Mouse (Mus musculus): Measurements from ENCODE around the gene Cdk5rap1. TPM values are rescaled to one million over a fixed set of nuclear protein-coding genes. Genes with fewer than 3 reads are reported as not detected.
A peak's percentile ranks its signal among the peaks of the same experiment; 100 is the strongest.

Gene Cdk5rap1
- total and polyA plus RNA-seq, 2 experiments from 2014 or later = 5.4 to 10.8 TPM

- 39% methylated on average over 5 of the region's 5 CpGs for WGBS
- no peak overlapping the region for H3K9ac ChIP-seq (replicated peaks; ENCODE audit: low read length, poor library complexity, severe bottlenecking)
- H3K27ac ChIP-seq (ENCODE audit: low read depth, low read length) = 0 out of 2 replicates have a peak overlapping the region, but pooled peaks have one; percentile 12
- peak overlapping the region; percentile 69 for H3K4me2 ChIP-seq (ENCODE audit: low read depth, low read length, poor library complexity, severe bottlenecking)
- no peak for ATAC-seq (ENCODE audit: low FRiP score)
- no peak for TF ChIP-seq CTCF (IDR thresholded peaks at IDR 0.05)
- no peaks in the 10 kb centered on the region for H3K36me3 ChIP-seq (ENCODE audit: insufficient read depth, low read length)
- no peaks in the 10 kb centered on the region for H3K9me3 ChIP-seq (ENCODE audit: low read length)
- H3K4me3 ChIP-seq (ENCODE audit: low read depth, low read length) = no peak overlapping the region
- H3K27me3 ChIP-seq (ENCODE audit: insufficient read depth, low read length) = no peaks in the 10 kb centered on the region; the same call in 1 of the 2 replicates
- peaks cover 12% of the 10 kb centered on the region; the same call in 1 of the 2 replicates for H3K4me1 ChIP-seq (ENCODE audit: insufficient read depth, low read length)
- DNase-seq (ENCODE audit: low spot score) = peak; percentile 51
These were observed 32.7 kb upstream of the Cdk5rap1 start for GRCm38 (mm10) chr2:154405447-154405994.

- no peak overlapping the region for H3K4me2 ChIP-seq (ENCODE audit: low read depth, low read length, poor library complexity, severe bottlenecking)
- ATAC-seq (ENCODE audit: low FRiP score) (0 out of 2 replicates have a peak, but pooled peaks have one; percentile 21), DNase-seq (ENCODE audit: low spot score) (peak; percentile 69)
- no peak overlapping the region for H3K9ac ChIP-seq (replicated peaks; ENCODE audit: low read length, poor library complexity, severe bottlenecking)
- H3K27ac ChIP-seq (ENCODE audit: low read depth, low read length) = no peak overlapping the region
- 18% methylated on average over 7 of the region's 7 CpGs for WGBS
- H3K4me3 ChIP-seq (ENCODE audit: low read depth, low read length) = no peak overlapping the region
- peaks cover 12% of the 10 kb centered on the region; the same call in 1 of the 2 replicates for H3K4me1 ChIP-seq (ENCODE audit: insufficient read depth, low read length)
- H3K9me3 ChIP-seq (ENCODE audit: low read length) = no peaks in the 10 kb centered on the region
- TF ChIP-seq CTCF (IDR thresholded peaks at IDR 0.05) = no peak; the same call in 1 of the 2 replicates
- peaks cover 13% of the 10 kb centered on the region; the same call in 1 of the 2 replicates for H3K36me3 ChIP-seq (ENCODE audit: insufficient read depth, low read length)
- no peaks in the 10 kb centered on the region for H3K27me3 ChIP-seq (ENCODE audit: insufficient read depth, low read length)
These were observed 30.0 kb upstream of the Cdk5rap1 start for GRCm38 (mm10) chr2:154402811-154403210.

- H3K27ac ChIP-seq (ENCODE audit: low read depth, low read length) = no peak overlapping the region
- no peak for TF ChIP-seq CTCF (IDR thresholded peaks at IDR 0.05)
- no peaks in the 10 kb centered on the region for H3K9me3 ChIP-seq (ENCODE audit: low read length)
- no peak overlapping the region for H3K9ac ChIP-seq (replicated peaks; ENCODE audit: low read length, poor library complexity, severe bottlenecking)
- H3K4me3 ChIP-seq (ENCODE audit: low read depth, low read length) = no peak overlapping the region
- H3K4me1 ChIP-seq (ENCODE audit: insufficient read depth, low read length) = peaks cover 9% of the 10 kb centered on the region; the same call in 1 of the 2 replicates
- no peak for DNase-seq (ENCODE audit: low spot score)
- H3K36me3 ChIP-seq (ENCODE audit: insufficient read depth, low read length) = peaks cover 13% of the 10 kb centered on the region; the same call in 1 of the 2 replicates
- no peak overlapping the region for H3K4me2 ChIP-seq (ENCODE audit: low read depth, low read length, poor library complexity, severe bottlenecking)
- 69% methylated on average over 1 of the region's 1 CpGs for WGBS
- ATAC-seq (ENCODE audit: low FRiP score) = no peak
- no peaks in the 10 kb centered on the region for H3K27me3 ChIP-seq (ENCODE audit: insufficient read depth, low read length)
These were observed 29.2 kb upstream of the Cdk5rap1 start for GRCm38 (mm10) chr2:154401976-154402375.

- no peak overlapping the region; the same call in 1 of the 2 replicates for H3K27ac ChIP-seq (ENCODE audit: low read depth, low read length)
- DNase-seq (ENCODE audit: low spot score) = peak; percentile 72
- no peak overlapping the region for H3K4me2 ChIP-seq (ENCODE audit: low read depth, low read length, poor library complexity, severe bottlenecking)
- no peaks in the 10 kb centered on the region for H3K9me3 ChIP-seq (ENCODE audit: low read length)
- H3K9ac ChIP-seq (replicated peaks; ENCODE audit: low read length, poor library complexity, severe bottlenecking) = no peak overlapping the region
- H3K27me3 ChIP-seq (ENCODE audit: insufficient read depth, low read length) = no peaks in the 10 kb centered on the region
- peak; percentile 54; the same call in 1 of the 2 replicates for ATAC-seq (ENCODE audit: low FRiP score)
- no peaks in the 10 kb centered on the region for H3K4me1 ChIP-seq (ENCODE audit: insufficient read depth, low read length)
- H3K4me3 ChIP-seq (ENCODE audit: low read depth, low read length) = no peak overlapping the region
- TF ChIP-seq CTCF (IDR thresholded peaks at IDR 0.05) = no peak
- peaks cover 13% of the 10 kb centered on the region; the same call in 1 of the 2 replicates for H3K36me3 ChIP-seq (ENCODE audit: insufficient read depth, low read length)
- 67% methylated on average over 2 of the region's 2 CpGs for WGBS
These were observed 26.5 kb upstream of the Cdk5rap1 start for GRCm38 (mm10) chr2:154399325-154399724.

- H3K27ac ChIP-seq (ENCODE audit: low read depth, low read length) = no peak overlapping the region
- H3K4me2 ChIP-seq (ENCODE audit: low read depth, low read length, poor library complexity, severe bottlenecking) = no peak overlapping the region
- H3K36me3 ChIP-seq (ENCODE audit: insufficient read depth, low read length) = peaks cover 13% of the 10 kb centered on the region; the same call in 1 of the 2 replicates
- ATAC-seq (ENCODE audit: low FRiP score) = no peak
- H3K9ac ChIP-seq (replicated peaks; ENCODE audit: low read length, poor library complexity, severe bottlenecking) = no peak overlapping the region
- 82% methylated on average over 7 of the region's 7 CpGs for WGBS
- DNase-seq (ENCODE audit: low spot score) = no peak
- no peaks in the 10 kb centered on the region for H3K4me1 ChIP-seq (ENCODE audit: insufficient read depth, low read length)
- H3K4me3 ChIP-seq (ENCODE audit: low read depth, low read length) = no peak overlapping the region
- no peak for TF ChIP-seq CTCF (IDR thresholded peaks at IDR 0.05)
- H3K9me3 ChIP-seq (ENCODE audit: low read length) = no peaks in the 10 kb centered on the region
- H3K27me3 ChIP-seq (ENCODE audit: insufficient read depth, low read length) = no peaks in the 10 kb centered on the region
These were observed 25.5 kb upstream of the Cdk5rap1 start for GRCm38 (mm10) chr2:154398267-154398666.

GRCm38 (mm10) chr2:154396529-154396928, 23.7 kb upstream of the Cdk5rap1 start:
- H3K4me1 ChIP-seq (ENCODE audit: insufficient read depth, low read length) = no peaks in the 10 kb centered on the region
- TF ChIP-seq CTCF (IDR thresholded peaks at IDR 0.05) = no peak
- DNase-seq (ENCODE audit: low spot score) = no peak
- peaks cover 13% of the 10 kb centered on the region; the same call in 1 of the 2 replicates for H3K36me3 ChIP-seq (ENCODE audit: insufficient read depth, low read length)
- no peak overlapping the region for H3K9ac ChIP-seq (replicated peaks; ENCODE audit: low read length, poor library complexity, severe bottlenecking)
- no peak for ATAC-seq (ENCODE audit: low FRiP score)
- no peak overlapping the region for H3K4me3 ChIP-seq (ENCODE audit: low read depth, low read length)
- H3K4me2 ChIP-seq (ENCODE audit: low read depth, low read length, poor library complexity, severe bottlenecking) = no peak overlapping the region
- no peak overlapping the region for H3K27ac ChIP-seq (ENCODE audit: low read depth, low read length)
- WGBS = 90% methylated on average over 2 of the region's 2 CpGs
- no peaks in the 10 kb centered on the region for H3K9me3 ChIP-seq (ENCODE audit: low read length)
- no peaks in the 10 kb centered on the region for H3K27me3 ChIP-seq (ENCODE audit: insufficient read depth, low read length)

All from midbrain, postnatal 0 days (tissue).